Mouse (Mus musculus): ENCODE data around the gene Vtn. TPM values are rescaled to one million over a fixed set of nuclear protein-coding genes. Genes with fewer than 3 reads are reported as not detected.

The Vtn gene
- polyA plus RNA-seq, 1 experiment, result not detected

GRCm38 (mm10) chr11:78502909-78503650 is 4.2 kb downstream of the Vtn start, which contains the start of gene Sebox:
Gene Sebox (plus strand): TSS chr11:78503447.
- no peak within 1 kb of the TSS for H3K27ac ChIP-seq (ENCODE audit: insufficient read depth, low read depth, low read length)

DNA sequence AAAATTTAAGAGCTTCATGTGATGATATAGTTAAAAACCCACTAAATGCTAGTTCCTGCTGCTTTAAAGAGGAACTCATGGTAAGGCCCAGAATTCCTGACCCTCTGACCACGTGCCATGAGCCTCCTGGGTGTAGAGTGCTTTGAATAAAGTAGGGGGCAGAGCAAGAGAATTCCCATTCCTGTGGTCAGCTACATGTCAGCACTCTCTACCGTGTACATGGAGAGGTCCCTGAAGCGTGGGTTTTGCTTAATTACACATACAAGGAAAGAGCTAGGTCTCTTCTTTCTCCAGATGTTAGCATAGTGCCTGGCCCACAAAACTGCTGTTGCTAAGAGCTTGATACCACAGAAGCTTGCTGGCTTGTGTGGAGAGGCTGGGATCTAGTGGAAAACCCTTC is 6.5 kb downstream of the Vtn start:
- no peak overlapping the region for H3K4me3 ChIP-seq (ENCODE audit: insufficient read depth, low read depth, low read length)
- WGBS, result 78% methylated on average over 3 of the region's 3 CpGs
- H3K4me1 ChIP-seq (ENCODE audit: control insufficient read depth, insufficient read depth, low read length), result no peaks in the 10 kb centered on the region
- no peak overlapping the region for H3K27ac ChIP-seq (ENCODE audit: insufficient read depth, low read depth, low read length)
- TF ChIP-seq POLR2A (IDR thresholded peaks at IDR 0.05; ENCODE audit: insufficient read depth, low read depth, low read length) (no peak), CTCF (IDR thresholded peaks at IDR 0.05; ENCODE audit: insufficient read depth, low read depth, low read length) (no peak)

More at GRCm38 (mm10) chr11:78502909-78503650, 4.2 kb downstream of the Vtn start, which contains the start of gene Sebox:
- no peak within 1 kb of the TSS for H3K4me3 ChIP-seq (ENCODE audit: insufficient read depth, low read depth, low read length)
- H3K4me1 ChIP-seq (ENCODE audit: control insufficient read depth, insufficient read depth, low read length), result no peaks in the 10 kb centered on the region
- WGBS, result 59% methylated on average over 7 of the region's 7 CpGs
- TF ChIP-seq CTCF (IDR thresholded peaks at IDR 0.05; ENCODE audit: insufficient read depth, low read depth, low read length), result no peak
- TF ChIP-seq POLR2A (IDR thresholded peaks at IDR 0.05; ENCODE audit: insufficient read depth, low read depth, low read length), result no peak

- Histone ChIP-seq H3K4me3 (ENCODE audit: insufficient read depth, low read depth, low read length) (no peak overlapping the region), H3K27ac (ENCODE audit: insufficient read depth, low read depth, low read length) (no peak overlapping the region), H3K4me1 (ENCODE audit: control insufficient read depth, insufficient read depth, low read length) (no peaks in the 10 kb centered on the region)
- TF ChIP-seq POLR2A (IDR thresholded peaks at IDR 0.05; ENCODE audit: insufficient read depth, low read depth, low read length) (no peak), CTCF (IDR thresholded peaks at IDR 0.05; ENCODE audit: insufficient read depth, low read depth, low read length) (no peak)
- WGBS, result 80% methylated on average over 5 of the region's 5 CpGs
These were observed 10.3 kb downstream of the Vtn start for GRCm38 (mm10) chr11:78509148-78509547.

GRCm38 (mm10) chr11:78512025-78512957 is 13.4 kb downstream of the Vtn start, which contains the start of the genes Tmem199 and Poldip2:
Gene Tmem199 (minus strand): TSS chr11:78512172.
Gene Poldip2 (plus strand): TSS chr11:78512193.
- under 1% methylated on average over 61 of the region's 67 CpGs for WGBS

GRCm38 (mm10) chr11:78513106-78513790 is 14.4 kb downstream of the Vtn start:
- Histone ChIP-seq H3K4me1 (ENCODE audit: control insufficient read depth, insufficient read depth, low read length) (no peaks in the 10 kb centered on the region), H3K27ac (ENCODE audit: insufficient read depth, low read depth, low read length) (no peak overlapping the region), H3K4me3 (ENCODE audit: insufficient read depth, low read depth, low read length) (no peak overlapping the region)
- 43% methylated on average over 3 of the region's 3 CpGs for WGBS
- no peak for TF ChIP-seq POLR2A (IDR thresholded peaks at IDR 0.05; ENCODE audit: insufficient read depth, low read depth, low read length)
- no peak for TF ChIP-seq CTCF (IDR thresholded peaks at IDR 0.05; ENCODE audit: insufficient read depth, low read depth, low read length)

More at GRCm38 (mm10) chr11:78512025-78512957, 13.4 kb downstream of the Vtn start, which contains the start of the genes Tmem199 and Poldip2:
- peak within 1 kb of the TSS; percentile 100 for H3K4me3 ChIP-seq (ENCODE audit: insufficient read depth, low read depth, low read length)
- H3K4me1 ChIP-seq (ENCODE audit: control insufficient read depth, insufficient read depth, low read length), result no peaks in the 10 kb centered on the region
- TF ChIP-seq POLR2A (IDR thresholded peaks at IDR 0.05; ENCODE audit: insufficient read depth, low read depth, low read length) (peak; percentile 92), CTCF (IDR thresholded peaks at IDR 0.05; ENCODE audit: insufficient read depth, low read depth, low read length) (no peak)
- H3K27ac ChIP-seq (ENCODE audit: insufficient read depth, low read depth, low read length), result peak within 1 kb of the TSS; percentile 90

- TF ChIP-seq POLR2A (IDR thresholded peaks at IDR 0.05; ENCODE audit: insufficient read depth, low read depth, low read length), result no peak
- no peak for TF ChIP-seq CTCF (IDR thresholded peaks at IDR 0.05; ENCODE audit: insufficient read depth, low read depth, low read length)
- no peaks in the 10 kb centered on the region for H3K4me1 ChIP-seq (ENCODE audit: control insufficient read depth, insufficient read depth, low read length)
- H3K4me3 ChIP-seq (ENCODE audit: insufficient read depth, low read depth, low read length), result no peak overlapping the region
- no peak overlapping the region for H3K27ac ChIP-seq (ENCODE audit: insufficient read depth, low read depth, low read length)
- 67% methylated on average over 2 of the region's 2 CpGs for WGBS
These were observed 16.8 kb downstream of the Vtn start for GRCm38 (mm10) chr11:78515549-78516325.

DNA sequence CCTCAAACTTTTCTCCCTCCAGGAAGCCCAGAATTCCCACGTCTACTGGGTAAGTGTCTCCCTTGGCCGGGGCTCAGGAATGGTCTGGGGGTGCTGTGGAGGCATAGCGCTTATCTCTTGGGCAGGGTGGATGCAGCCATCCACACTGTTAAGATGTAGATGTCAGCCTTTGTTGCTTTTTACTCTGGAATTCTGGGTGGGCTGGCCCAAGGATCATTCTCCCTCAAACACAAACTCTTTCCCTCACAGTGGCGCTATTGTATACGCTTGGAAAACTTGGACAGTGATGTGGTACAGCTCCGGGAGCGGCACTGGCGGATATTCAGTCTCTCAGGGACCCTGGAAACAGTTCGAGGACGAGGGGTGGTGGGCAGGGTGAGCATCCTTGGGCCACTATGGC is 20.0 kb downstream of the Vtn start:
- no peak overlapping the region for H3K4me3 ChIP-seq (ENCODE audit: insufficient read depth, low read depth, low read length)
- TF ChIP-seq POLR2A (IDR thresholded peaks at IDR 0.05; ENCODE audit: insufficient read depth, low read depth, low read length) (no peak), CTCF (IDR thresholded peaks at IDR 0.05; ENCODE audit: insufficient read depth, low read depth, low read length) (no peak)
- no peak overlapping the region for H3K27ac ChIP-seq (ENCODE audit: insufficient read depth, low read depth, low read length)
- 75% methylated on average over 10 of the region's 10 CpGs for WGBS
- H3K4me1 ChIP-seq (ENCODE audit: control insufficient read depth, insufficient read depth, low read length), result no peaks in the 10 kb centered on the region

GRCm38 (mm10) chr11:78521880-78522279 is 23.0 kb downstream of the Vtn start:
- 80% methylated on average over 3 of the region's 3 CpGs for WGBS
- TF ChIP-seq CTCF (IDR thresholded peaks at IDR 0.05; ENCODE audit: insufficient read depth, low read depth, low read length) (no peak), POLR2A (IDR thresholded peaks at IDR 0.05; ENCODE audit: insufficient read depth, low read depth, low read length) (no peak)
- 0 out of 2 replicates have a peak overlapping the region, but pooled peaks have one; percentile 32 for H3K27ac ChIP-seq (ENCODE audit: insufficient read depth, low read depth, low read length)
- H3K4me1 ChIP-seq (ENCODE audit: control insufficient read depth, insufficient read depth, low read length), result no peaks in the 10 kb centered on the region
- H3K4me3 ChIP-seq (ENCODE audit: insufficient read depth, low read depth, low read length), result no peak overlapping the region
